Mouse (Mus musculus): ENCODE data around the gene Dnajc6.

GRCm38 (mm10) chr4:101584524-101585454 is 88.3 kb downstream of the Dnajc6 start:
- no peak for TF ChIP-seq CTCF (IDR thresholded peaks at IDR 0.05; ENCODE audit: borderline replicate concordance, insufficient read depth, low read depth, low read length)
- TF ChIP-seq POLR2A (IDR thresholded peaks at IDR 0.05; ENCODE audit: borderline replicate concordance, insufficient read depth, low read length): no peak

Measured in cerebellum, adult 2 months (tissue).